Mouse (Mus musculus) CD8-positive naive resting alpha-beta T cell, adult 2 months (primary cell): Measurements from ENCODE around the gene Zbtb24.

Experiments
- DNase-seq, 2 experiments: peaks; one replicate each; pipeline ENCODE4 v3.0.0; 2022; ENCODE audit warnings: low read depth in 2 of 2, low spot score in 2 of 2

The Zbtb24 gene

DNA sequence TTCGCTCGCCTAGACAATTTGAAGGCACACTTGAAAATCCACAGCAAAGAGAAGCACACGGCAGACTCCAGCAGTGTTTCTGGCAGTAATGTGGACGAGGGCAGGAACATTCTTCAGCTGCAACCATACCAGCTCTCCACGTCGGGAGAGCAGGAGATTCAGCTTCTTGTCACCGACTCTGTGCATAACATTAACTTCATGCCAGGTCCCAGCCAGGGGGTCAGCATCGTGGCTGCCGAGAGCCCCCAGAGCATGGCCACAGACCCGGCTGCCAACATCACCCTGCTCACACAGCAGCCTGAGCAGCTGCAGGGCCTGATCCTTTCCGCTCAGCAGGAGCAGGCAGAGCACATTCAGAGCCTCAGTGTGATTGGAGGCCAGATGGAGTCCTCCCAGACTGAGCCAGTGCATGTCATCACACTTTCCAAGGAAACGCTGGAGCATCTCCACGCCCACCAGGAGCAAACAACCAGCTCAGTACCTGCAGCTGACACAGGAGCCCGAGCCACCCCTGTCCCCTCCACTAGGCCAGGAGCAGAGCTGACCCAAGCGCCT is 14.3 kb downstream of the Zbtb24 start:
- no peak for DNase-seq

DNA sequence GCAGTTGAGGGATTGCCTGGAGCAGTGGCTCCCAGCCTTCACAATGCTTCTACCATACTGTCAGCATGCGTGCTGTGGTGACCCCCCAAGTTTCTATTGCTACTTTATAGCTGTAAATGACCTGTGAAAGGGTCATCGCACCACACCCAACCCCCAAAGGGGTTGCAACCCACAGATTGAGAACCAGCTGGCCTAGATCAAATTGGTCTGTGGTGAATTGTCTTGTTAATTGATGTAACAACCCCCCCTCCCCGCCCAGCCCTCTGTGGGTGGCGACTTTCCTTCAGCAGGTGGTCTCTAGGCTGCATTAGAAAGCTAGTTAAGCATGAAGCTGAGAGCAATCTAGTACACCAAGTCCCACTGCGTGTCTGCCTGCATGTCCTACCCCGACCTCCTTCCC is 17.1 kb downstream of the Zbtb24 start:
- DNase-seq = no peak

DNA sequence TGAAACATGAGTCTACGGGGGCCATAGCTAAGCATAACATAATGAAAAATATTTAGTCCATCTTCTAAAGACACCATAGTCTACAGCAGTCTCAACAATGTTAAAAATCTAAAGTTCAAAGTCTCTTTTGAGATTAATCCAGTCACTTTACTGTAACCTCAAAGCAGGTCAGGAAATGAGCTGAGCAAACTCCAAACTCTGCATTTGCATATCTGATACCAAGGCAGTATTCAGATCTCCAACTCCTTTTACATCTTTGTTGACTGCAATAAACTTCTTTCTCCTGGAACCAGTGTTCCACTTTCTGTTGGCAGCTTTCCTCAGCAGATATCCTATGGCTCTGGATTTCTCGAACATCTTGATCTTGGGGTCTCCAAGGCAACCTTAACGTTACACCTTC is 20.5 kb downstream of the Zbtb24 start:
- no peak for DNase-seq

- DNase-seq = no peak
These were observed 22.4 kb downstream of the Zbtb24 start for GRCm38 (mm10) chr10:41472534-41472933.

- peak; percentile 35 to 51 for DNase-seq
These were observed 22.8 kb downstream of the Zbtb24 start for GRCm38 (mm10) chr10:41472962-41473481.

- peak; percentile 29 to 39 for DNase-seq
These were observed 23.7 kb downstream of the Zbtb24 start for GRCm38 (mm10) chr10:41473782-41474468.

- DNase-seq = no peak
These were observed 24.8 kb downstream of the Zbtb24 start for GRCm38 (mm10) chr10:41474981-41475391.

- DNase-seq = peak; percentile 52 to 58
These were observed 26.2 kb downstream of the Zbtb24 start, which contains the start of gene Mical1 for GRCm38 (mm10) chr10:41476171-41477017. Mical1 (plus strand) TSS chr10:41476314.

GRCm38 (mm10) chr10:41477018-41477277 is 26.8 kb downstream of the Zbtb24 start:
- DNase-seq = no peak

GRCm38 (mm10) chr10:41477278-41478181 is 27.3 kb downstream of the Zbtb24 start:
- peak; percentile 38 to 66 for DNase-seq

DNA sequence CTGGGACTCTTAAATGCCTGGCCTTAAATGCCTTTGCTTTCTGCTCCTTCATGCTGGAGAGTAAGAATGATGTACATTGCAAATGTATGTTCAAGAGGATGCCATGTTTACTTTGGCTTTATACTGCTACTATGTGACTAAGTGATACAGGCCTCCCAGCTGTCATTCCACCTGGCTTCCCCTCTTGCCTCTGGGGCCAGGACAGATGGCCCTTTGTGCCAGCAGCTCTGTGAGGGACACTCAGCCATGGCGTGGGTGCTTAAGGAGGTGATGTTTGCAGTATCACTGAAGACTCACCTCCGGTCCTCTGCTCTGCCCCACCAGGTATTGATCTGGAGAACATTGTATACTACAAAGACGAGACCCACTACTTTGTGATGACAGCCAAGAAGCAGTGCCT is 29.8 kb downstream of the Zbtb24 start:
- no peak for DNase-seq

- no peak for DNase-seq
These were observed 31.0 kb downstream of the Zbtb24 start for GRCm38 (mm10) chr10:41480938-41481880.

DNA sequence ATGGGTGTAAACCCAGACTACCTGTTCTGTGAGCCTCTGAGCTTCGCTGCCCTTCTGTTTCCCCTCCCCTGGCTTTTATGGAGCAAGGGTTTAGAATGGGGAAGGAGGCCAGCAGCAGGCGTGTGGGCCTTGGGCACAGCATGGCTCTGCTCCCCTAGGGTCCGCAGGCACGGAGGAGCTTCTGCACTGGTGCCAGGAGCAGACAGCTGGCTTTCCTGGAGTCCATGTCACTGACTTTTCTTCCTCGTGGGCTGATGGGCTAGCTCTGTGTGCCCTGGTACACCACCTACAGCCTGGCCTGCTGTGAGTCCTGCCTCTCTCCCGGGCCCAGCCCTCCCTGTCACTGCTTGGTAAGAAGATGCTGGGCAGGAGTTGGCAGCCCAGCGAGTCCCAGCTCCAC is 32.3 kb downstream of the Zbtb24 start:
- no peak for DNase-seq

- no peak for DNase-seq
These were observed 35.6 kb downstream of the Zbtb24 start for GRCm38 (mm10) chr10:41485778-41486177.

- no peak for DNase-seq
These were observed 36.5 kb downstream of the Zbtb24 start for GRCm38 (mm10) chr10:41486506-41487170.

- DNase-seq = no peak
These were observed 38.7 kb downstream of the Zbtb24 start for GRCm38 (mm10) chr10:41488877-41489276.

- no peak for DNase-seq
These were observed 39.1 kb downstream of the Zbtb24 start for GRCm38 (mm10) chr10:41489294-41489693.

GRCm38 (mm10) chr10:41489708-41490517 is 39.7 kb downstream of the Zbtb24 start, which contains the start of the genes Smpd2 and Ppil6:
Smpd2 (minus strand) TSS chr10:41490369.
Ppil6 (plus strand) TSS chr10:41490439.
- DNase-seq = peak; percentile 79 to 91
